Mouse (Mus musculus) embryo, embryonic 10 days (tissue): ENCODE data around the gene Chst15.
A peak's percentile ranks its signal among the peaks of the same experiment; 100 is the strongest.

Experiments
- DNase-seq: peaks from one replicate; pipeline ENCODE4 v3.0.0-alpha.2; 2015; ENCODE audit warnings: low spot score

The Chst15 gene

GRCm38 (mm10) chr7:132317036-132317541, at the start of gene Chst15:
Chst15 (minus strand) TSS chr7:132317228.
- DNase-seq, result peak; percentile 86

- DNase-seq, result no peak
Observed at GRCm38 (mm10) chr7:132365703-132366384, 48.8 kb upstream of the Chst15 start.

GRCm38 (mm10) chr7:132365111-132365510, 48.1 kb upstream of the Chst15 start:
- DNase-seq, result no peak

GRCm38 (mm10) chr7:132364506-132364905, 47.5 kb upstream of the Chst15 start:
- DNase-seq, result no peak

- DNase-seq, result no peak
Observed at GRCm38 (mm10) chr7:132360336-132360735, 43.3 kb upstream of the Chst15 start.

GRCm38 (mm10) chr7:132358709-132359108, 41.7 kb upstream of the Chst15 start:
- DNase-seq, result no peak

- DNase-seq, result no peak
Observed at GRCm38 (mm10) chr7:132358250-132358649, 41.2 kb upstream of the Chst15 start.

- no peak for DNase-seq
Observed at GRCm38 (mm10) chr7:132357841-132358237, 40.8 kb upstream of the Chst15 start.

- no peak for DNase-seq
Observed at GRCm38 (mm10) chr7:132356881-132357840, 40.1 kb upstream of the Chst15 start.

- DNase-seq, result no peak
Observed at GRCm38 (mm10) chr7:132356185-132356584, 39.2 kb upstream of the Chst15 start.

- no peak for DNase-seq
Observed at GRCm38 (mm10) chr7:132355767-132356166, 38.7 kb upstream of the Chst15 start.

GRCm38 (mm10) chr7:132349075-132349572, 32.1 kb upstream of the Chst15 start:
- DNase-seq, result no peak

- DNase-seq, result no peak
Observed at GRCm38 (mm10) chr7:132347273-132348045, 30.4 kb upstream of the Chst15 start.

GRCm38 (mm10) chr7:132345526-132346070, 28.6 kb upstream of the Chst15 start:
- DNase-seq, result no peak

GRCm38 (mm10) chr7:132344606-132345005, 27.6 kb upstream of the Chst15 start:
- DNase-seq, result no peak

GRCm38 (mm10) chr7:132343900-132344299, 26.9 kb upstream of the Chst15 start:
- DNase-seq, result no peak

GRCm38 (mm10) chr7:132343146-132343545, 26.1 kb upstream of the Chst15 start:
- DNase-seq, result no peak

- DNase-seq, result no peak
Observed at GRCm38 (mm10) chr7:132339041-132339839, 22.2 kb upstream of the Chst15 start.

GRCm38 (mm10) chr7:132338350-132338749, 21.3 kb upstream of the Chst15 start:
- no peak for DNase-seq

GRCm38 (mm10) chr7:132337268-132337917, 20.4 kb upstream of the Chst15 start:
- DNase-seq, result no peak
